Mouse (Mus musculus) intestine, embryonic 15.5 days (tissue): ENCODE measurements at regions not wholly inside any gene's neighbourhood (a gene's known extent, or its start where the extent isn't known, plus 50 kb on each side); places are given as distances from the start of the nearest gene placed in this dataset.

ENCODE experiments used
- ATAC-seq: fragments of 200-750 bp; cut with Nextera tagmentation; 2 replicates; pipeline ENCODE4 v1.8.0; 2017; ENCODE audit warnings: moderate TSS enrichment, moderate library complexity
- H3K27ac ChIP-seq: fragments of 300-500 bp; sonication (generic); 2 replicates; pipeline ENCODE4 v1.5.1; 2015; ENCODE audit warnings: mild to moderate bottlenecking, inconsistent platforms
- H3K27me3 ChIP-seq: fragments of 300-500 bp; sonication (generic); replicated peaks from 2 replicates; pipeline ENCODE4 v1.6.1; 2015; ENCODE audit warnings: inconsistent platforms
- H3K36me3 ChIP-seq: fragments of 300-500 bp; sonication (generic); 2 replicates; pipeline ENCODE4 v1.6.1; 2015; ENCODE audit warnings: inconsistent platforms
- H3K4me1 ChIP-seq: fragments of 300-500 bp; sonication (generic); replicated peaks from 2 replicates; pipeline ENCODE4 v1.6.1; 2015; ENCODE audit warnings: inconsistent platforms
- H3K4me2 ChIP-seq: fragments of 300-500 bp; sonication (generic); replicated peaks from 2 replicates; pipeline ENCODE4 v1.6.1; 2015; ENCODE audit warnings: mild to moderate bottlenecking, inconsistent platforms
- H3K4me3 ChIP-seq: fragments of 300-500 bp; sonication (generic); replicated peaks from 2 replicates; pipeline ENCODE4 v1.5.1; 2015; ENCODE audit warnings: inconsistent platforms
- H3K9ac ChIP-seq: fragments of 300-500 bp; sonication (generic); 2 replicates; pipeline ENCODE4 v1.6.1; 2015; ENCODE audit warnings: inconsistent platforms
- H3K9me3 ChIP-seq: fragments of 300-500 bp; sonication (generic); 2 replicates; pipeline ENCODE4 v1.6.1; 2016; ENCODE audit warnings: inconsistent platforms
- WGBS: fragments of 180-500 bp; shearing (Covaris S2); methylation state at CpG from one replicate; pipeline ENCODE4 v1.1.7; 2015; 5-methylcytosine and 5-hydroxymethylcytosine counted together

DNA sequence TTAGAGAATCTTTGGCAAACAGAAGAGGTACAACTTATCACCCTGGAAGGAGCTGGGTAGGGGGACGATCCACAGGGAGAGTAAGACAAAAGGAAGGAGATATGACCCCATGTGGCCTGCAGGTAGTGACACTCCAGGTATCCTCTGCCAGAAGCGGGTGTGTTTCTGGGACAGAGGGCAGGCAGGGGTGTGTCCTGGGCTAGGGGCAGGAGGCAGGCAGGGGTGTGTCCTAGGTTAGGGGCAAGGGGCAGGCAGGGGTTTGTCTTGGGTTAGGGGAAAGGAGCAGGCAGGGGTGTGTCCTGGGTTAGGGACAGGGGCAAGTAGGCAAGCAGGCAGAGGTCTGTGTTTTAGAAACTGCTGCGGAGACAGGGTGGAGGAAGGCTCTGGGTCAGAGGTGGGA, 120.5 kb downstream of the Cyp26b1 start:
- Histone ChIP-seq H3K9me3 (no peaks in the 10 kb centered on the region), H3K9ac (no peak overlapping the region), H3K4me2 (no peak overlapping the region), H3K27ac (no peak overlapping the region), H3K27me3 (0 out of 2 replicates have a peak, but pooled peaks cover 3% of the 10 kb centered on the region), H3K4me1 (0 out of 2 replicates have a peak, but pooled peaks cover 9% of the 10 kb centered on the region), H3K4me3 (no peak overlapping the region), H3K36me3 (no peaks in the 10 kb centered on the region)
- ATAC-seq, result peak; percentile 62; the same call in 1 of the 2 replicates
- WGBS, result 61% methylated on average over 3 of the region's 3 CpGs

DNA sequence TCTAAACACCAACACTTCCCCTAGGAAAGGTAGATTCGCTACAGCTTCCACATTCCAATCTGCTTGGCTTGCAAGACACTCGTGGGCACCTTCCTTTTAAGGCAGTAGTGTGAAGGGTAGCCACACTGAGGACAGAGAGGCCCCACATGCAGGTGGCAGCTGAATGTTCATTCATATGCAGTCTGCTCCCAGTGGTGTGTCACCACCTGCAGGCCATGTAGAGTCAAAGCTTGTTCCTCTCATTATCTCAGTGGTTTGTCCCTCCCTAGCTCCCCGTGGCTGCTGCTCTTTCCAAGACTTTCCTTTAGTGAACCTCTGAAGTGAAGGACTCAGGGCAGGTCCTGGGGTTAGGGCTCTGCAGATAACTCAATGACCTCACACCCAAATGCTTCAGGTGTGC, 121.4 kb downstream of the Cyp26b1 start:
- ATAC-seq, result peak; percentile 65
- Histone ChIP-seq H3K9me3 (no peaks in the 10 kb centered on the region), H3K27me3 (0 out of 2 replicates have a peak, but pooled peaks cover 3% of the 10 kb centered on the region), H3K4me3 (no peak overlapping the region), H3K36me3 (no peaks in the 10 kb centered on the region), H3K9ac (no peak overlapping the region), H3K4me1 (0 out of 2 replicates have a peak, but pooled peaks cover 8% of the 10 kb centered on the region), H3K4me2 (no peak overlapping the region), H3K27ac (no peak overlapping the region)
- WGBS, result 32% methylated on average over 3 of the region's 3 CpGs

DNA sequence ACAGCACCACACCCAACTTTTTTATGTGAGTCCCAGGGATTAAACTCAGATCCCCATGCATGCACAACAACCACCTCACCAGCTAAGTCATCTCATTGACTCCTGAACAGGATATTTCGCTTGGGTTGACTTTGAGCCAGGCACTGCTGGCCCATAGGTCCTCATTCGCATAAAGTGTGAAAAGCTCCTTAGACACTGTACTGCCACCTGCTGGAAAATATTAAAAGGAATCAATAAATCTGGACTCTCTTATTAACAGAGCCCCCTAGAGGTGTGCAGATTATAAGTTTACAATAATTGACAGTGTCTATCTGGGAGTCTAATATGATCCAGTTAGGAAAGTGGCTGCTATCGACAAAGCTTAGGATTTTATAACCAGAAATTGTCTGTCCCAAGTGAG, 126.4 kb downstream of the Cyp26b1 start:
- H3K9ac ChIP-seq, result no peak overlapping the region
- 0 out of 2 replicates have a peak, but pooled peaks cover 2% of the 10 kb centered on the region for H3K4me1 ChIP-seq
- no peak overlapping the region for H3K27ac ChIP-seq
- ATAC-seq, result no peak
- WGBS, result 91% methylated on average over 3 of the region's 3 CpGs
- H3K36me3 ChIP-seq, result no peaks in the 10 kb centered on the region
- no peak overlapping the region for H3K4me2 ChIP-seq
- H3K4me3 ChIP-seq, result no peak overlapping the region
- H3K9me3 ChIP-seq, result no peaks in the 10 kb centered on the region
- no peaks in the 10 kb centered on the region for H3K27me3 ChIP-seq

DNA sequence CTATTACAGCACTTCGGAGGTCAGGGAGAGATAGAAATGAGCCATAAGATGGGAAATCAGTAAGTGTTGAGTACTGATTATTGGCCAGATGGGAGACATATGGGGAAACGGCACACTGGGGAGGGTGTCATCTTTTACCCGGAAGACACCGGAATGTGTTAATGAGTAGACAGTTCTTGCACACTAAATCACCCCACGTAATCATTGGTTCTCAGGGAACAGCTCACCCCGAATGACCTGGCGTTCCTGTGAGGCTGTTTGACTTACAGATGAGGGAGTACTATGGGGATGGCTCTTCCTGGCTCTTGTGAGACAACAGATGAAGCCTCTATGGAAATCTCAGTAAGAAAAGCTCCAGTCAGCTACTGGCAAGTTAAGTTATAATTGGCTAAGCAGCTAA, 127.5 kb downstream of the Cyp26b1 start:
- no peak overlapping the region for H3K27ac ChIP-seq
- H3K9me3 ChIP-seq, result no peaks in the 10 kb centered on the region
- ATAC-seq, result no peak
- no peak overlapping the region for H3K4me2 ChIP-seq
- no peak overlapping the region for H3K9ac ChIP-seq
- H3K36me3 ChIP-seq, result no peaks in the 10 kb centered on the region
- H3K4me3 ChIP-seq, result no peak overlapping the region
- 0 out of 2 replicates have a peak, but pooled peaks cover 2% of the 10 kb centered on the region for H3K4me1 ChIP-seq
- 57% methylated on average over 7 of the region's 7 CpGs for WGBS
- no peaks in the 10 kb centered on the region; the same call in 1 of the 2 replicates for H3K27me3 ChIP-seq

DNA sequence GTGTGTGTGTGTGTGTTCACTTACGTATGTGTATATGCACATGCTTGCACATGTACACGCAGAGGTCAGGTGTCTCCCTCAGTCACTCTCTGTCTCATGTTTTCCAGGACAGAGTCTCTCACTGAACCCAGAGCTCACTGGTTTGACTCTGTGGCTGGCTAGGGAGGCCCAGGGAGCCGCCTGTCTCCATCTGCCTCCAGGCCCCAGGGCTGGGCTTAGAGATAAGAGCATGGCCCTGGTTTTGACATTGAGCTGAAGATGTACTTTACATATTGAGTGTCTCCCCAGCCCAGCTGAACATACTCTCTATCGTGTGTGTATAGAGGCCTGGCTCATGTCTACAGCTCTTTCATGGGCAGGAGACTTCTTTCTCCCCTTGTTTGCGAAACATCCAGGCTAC, 128.1 kb downstream of the Cyp26b1 start:
- Histone ChIP-seq H3K27ac (no peak overlapping the region), H3K4me3 (no peak overlapping the region), H3K4me1 (0 out of 2 replicates have a peak, but pooled peaks cover 2% of the 10 kb centered on the region), H3K9ac (no peak overlapping the region), H3K27me3 (no peaks in the 10 kb centered on the region; the same call in 1 of the 2 replicates), H3K4me2 (no peak overlapping the region), H3K36me3 (no peaks in the 10 kb centered on the region), H3K9me3 (no peaks in the 10 kb centered on the region)
- 76% methylated on average over 5 of the region's 5 CpGs for whole genome bisulfite sequencing
- ATAC-seq, result no peak

DNA sequence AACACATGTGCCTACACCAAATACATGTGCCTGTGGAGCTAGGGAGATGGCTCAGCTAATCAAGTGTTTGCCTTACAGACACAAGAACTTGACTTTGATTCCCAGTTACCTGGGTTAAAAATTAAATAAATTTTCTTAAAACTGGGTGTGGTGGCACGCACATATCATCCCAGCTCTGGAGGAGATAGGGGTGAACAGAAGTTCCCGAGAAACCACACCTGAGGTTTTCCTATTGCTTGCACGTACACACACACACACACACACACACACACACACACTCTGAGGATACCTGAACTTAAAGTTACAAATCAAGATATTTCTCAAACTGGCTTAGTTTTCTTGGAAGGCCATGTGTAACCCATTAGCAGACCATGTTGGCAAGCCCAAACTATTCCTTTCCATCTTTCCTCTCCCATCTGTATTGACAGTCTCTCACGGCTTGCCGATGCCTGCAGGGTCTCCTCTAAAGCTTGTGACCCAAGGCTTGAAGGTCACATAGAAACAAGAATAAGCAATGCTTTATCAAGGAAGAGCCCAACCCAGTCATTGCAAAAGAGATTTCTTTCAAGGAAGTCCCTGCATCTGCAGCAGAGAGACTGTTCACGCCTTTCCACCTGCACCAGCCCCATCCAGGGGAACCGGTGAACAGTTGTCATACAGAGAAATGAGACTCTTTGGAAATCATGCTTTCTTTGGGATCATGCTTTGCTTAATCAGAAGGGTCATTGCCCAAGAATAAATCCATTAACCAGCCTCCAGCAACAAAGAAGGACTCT, 129.9 kb downstream of the Cyp26b1 start:
- Histone ChIP-seq H3K27ac (no peak overlapping the region), H3K4me2 (no peak overlapping the region), H3K4me3 (no peak overlapping the region), H3K36me3 (no peaks in the 10 kb centered on the region), H3K4me1 (0 out of 2 replicates have a peak, but pooled peaks cover 2% of the 10 kb centered on the region), H3K27me3 (no peaks in the 10 kb centered on the region; the same call in 1 of the 2 replicates), H3K9me3 (no peaks in the 10 kb centered on the region), H3K9ac (no peak overlapping the region)
- peak; percentile 76 for ATAC-seq
- 73% methylated on average over 7 of the region's 7 CpGs for WGBS

DNA sequence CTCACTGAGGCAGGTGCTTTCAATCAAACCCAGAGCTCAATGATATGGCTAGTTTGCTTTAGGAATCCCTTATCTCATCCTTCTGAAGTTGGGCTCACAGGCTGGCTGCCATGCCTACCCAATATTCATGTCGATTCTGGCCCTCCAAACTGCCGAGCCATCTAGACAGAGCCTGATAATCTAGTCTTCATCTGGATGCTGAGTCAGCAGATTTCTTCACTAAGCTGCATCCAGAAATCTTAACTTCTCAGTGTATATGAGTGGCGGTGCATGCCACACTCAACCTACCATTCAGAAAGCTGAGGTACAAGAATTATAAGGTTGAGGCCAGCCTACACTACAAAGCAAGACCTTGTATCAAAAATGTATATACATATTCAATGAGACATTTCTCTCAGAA, 136.9 kb downstream of the Cyp26b1 start:
- 78% methylated on average over 3 of the region's 3 CpGs for WGBS
- no peak overlapping the region for H3K9ac ChIP-seq
- no peak overlapping the region for H3K4me2 ChIP-seq
- ATAC-seq, result no peak
- H3K27ac ChIP-seq, result no peak overlapping the region
- H3K9me3 ChIP-seq, result no peaks in the 10 kb centered on the region
- no peaks in the 10 kb centered on the region for H3K4me1 ChIP-seq
- H3K4me3 ChIP-seq, result no peak overlapping the region
- no peaks in the 10 kb centered on the region for H3K36me3 ChIP-seq
- no peaks in the 10 kb centered on the region; the same call in 1 of the 2 replicates for H3K27me3 ChIP-seq

DNA sequence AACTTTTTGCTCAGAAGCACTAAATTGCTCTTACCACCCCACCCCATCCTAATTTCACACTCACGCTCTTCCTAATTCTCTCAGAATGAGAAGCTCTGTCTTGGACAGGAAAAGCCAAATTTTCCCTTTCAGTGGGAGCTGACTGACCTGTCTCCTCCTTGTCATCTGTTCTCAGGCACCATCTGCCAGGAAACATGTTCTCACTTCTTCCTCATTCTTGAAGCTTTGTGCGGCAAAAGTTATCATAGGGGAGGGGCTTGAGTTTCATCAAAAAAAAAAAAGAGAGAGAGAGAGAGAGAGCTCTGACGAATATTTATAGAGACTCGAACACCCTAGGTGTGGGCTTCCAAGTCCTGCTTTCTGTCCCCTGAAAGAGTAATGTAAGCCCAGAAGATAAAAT, 148.6 kb downstream of the Cyp26b1 start:
- no peak overlapping the region for H3K4me3 ChIP-seq
- H3K27ac ChIP-seq, result no peak overlapping the region
- H3K9ac ChIP-seq, result no peak overlapping the region
- no peak for ATAC-seq
- no peaks in the 10 kb centered on the region for H3K9me3 ChIP-seq
- H3K4me1 ChIP-seq, result no peaks in the 10 kb centered on the region
- 39% methylated on average over 4 of the region's 4 CpGs for WGBS
- H3K27me3 ChIP-seq, result no peaks in the 10 kb centered on the region
- H3K4me2 ChIP-seq, result no peak overlapping the region
- H3K36me3 ChIP-seq, result no peaks in the 10 kb centered on the region

DNA sequence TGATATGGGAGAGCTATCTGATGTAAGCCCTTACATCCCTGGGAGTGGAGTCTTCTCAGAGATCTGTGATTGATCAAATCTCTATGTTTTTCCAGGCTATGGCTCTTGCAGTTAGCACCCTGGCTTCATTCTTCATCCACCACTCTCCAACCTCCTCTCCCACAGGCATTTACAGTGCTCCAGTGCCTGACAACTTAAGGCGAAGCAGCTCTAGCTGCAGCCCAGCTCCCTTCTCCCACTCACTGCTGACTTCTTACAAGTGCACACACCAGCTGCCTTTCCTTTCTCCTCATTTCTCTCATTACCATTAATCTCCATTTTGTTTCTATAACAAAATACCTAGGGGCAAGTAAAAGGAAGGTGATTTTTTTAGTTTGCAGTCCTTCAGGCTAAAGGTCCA, 151.0 kb downstream of the Cyp26b1 start:
- Histone ChIP-seq H3K36me3 (no peaks in the 10 kb centered on the region), H3K9me3 (no peaks in the 10 kb centered on the region), H3K9ac (no peak overlapping the region), H3K27ac (no peak overlapping the region), H3K27me3 (no peaks in the 10 kb centered on the region), H3K4me3 (no peak overlapping the region), H3K4me2 (no peak overlapping the region), H3K4me1 (no peaks in the 10 kb centered on the region)
- 69% methylated on average over 1 of the region's 1 CpGs for WGBS
- no peak for ATAC-seq

DNA sequence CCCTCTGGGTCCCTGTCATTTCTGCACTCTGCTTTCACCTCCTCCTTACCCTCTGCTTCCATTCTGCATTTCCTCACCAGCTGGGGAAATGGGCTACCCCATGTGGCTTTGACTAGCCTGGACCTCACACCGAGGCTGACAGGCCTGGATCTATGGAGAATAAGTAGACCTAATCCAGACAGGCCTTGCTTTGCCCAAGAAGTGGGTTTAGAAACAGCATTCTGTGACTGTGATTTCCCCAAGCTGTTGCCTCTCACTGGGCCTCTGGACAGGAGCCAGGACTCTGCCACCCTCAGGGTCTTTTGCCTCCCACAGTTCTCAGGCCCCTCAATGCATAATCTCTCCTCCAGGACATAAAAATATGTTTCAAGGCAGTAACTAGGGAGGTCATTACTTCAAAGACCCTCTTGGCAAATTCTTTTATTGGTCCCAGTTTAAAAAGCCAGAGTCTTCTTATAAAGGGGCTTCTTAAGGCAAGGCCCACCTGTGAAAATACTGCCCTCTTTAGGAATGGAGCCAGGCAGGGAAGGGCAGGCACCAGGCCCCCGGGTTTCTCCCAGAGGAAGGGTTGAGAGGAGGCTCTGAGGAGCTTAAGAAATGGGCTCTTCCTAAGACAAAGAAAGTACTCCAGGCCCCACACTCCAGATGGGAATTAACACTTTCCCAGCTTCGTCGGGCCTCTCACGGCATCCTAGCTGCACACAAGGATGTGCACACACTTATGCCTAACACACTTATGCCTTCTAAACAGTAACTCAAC, 151.8 kb downstream of the Cyp26b1 start:
- no peak overlapping the region for H3K27ac ChIP-seq
- H3K9ac ChIP-seq, result no peak overlapping the region
- H3K4me1 ChIP-seq, result no peaks in the 10 kb centered on the region
- no peak overlapping the region for H3K4me3 ChIP-seq
- WGBS, result 70% methylated on average over 5 of the region's 5 CpGs
- no peak for ATAC-seq
- no peak overlapping the region for H3K4me2 ChIP-seq
- H3K27me3 ChIP-seq, result no peaks in the 10 kb centered on the region
- H3K9me3 ChIP-seq, result no peaks in the 10 kb centered on the region
- H3K36me3 ChIP-seq, result no peaks in the 10 kb centered on the region

DNA sequence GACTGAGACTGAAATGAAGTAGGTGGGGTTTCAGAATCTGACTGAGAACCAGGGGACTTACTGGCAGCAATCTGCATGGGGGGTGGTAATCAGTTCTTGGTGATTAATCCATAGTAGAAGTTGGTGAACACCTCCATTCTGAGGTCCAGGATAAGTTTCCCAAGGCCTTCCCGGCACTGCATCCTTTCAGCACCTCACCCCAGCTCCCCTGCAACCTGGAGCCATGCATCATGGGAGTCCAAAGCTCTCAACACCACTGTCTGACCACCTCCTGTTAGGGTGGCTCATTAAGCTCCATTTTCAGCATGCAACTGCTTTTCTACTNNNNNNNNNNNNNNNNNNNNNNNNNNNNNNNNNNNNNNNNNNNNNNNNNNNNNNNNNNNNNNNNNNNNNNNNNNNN, 157.0 kb downstream of the Cyp26b1 start:
- Histone ChIP-seq H3K4me2 (no peak overlapping the region), H3K27ac (no peak overlapping the region), H3K4me3 (no peak overlapping the region), H3K27me3 (no peaks in the 10 kb centered on the region), H3K9ac (no peak overlapping the region), H3K9me3 (no peaks in the 10 kb centered on the region), H3K4me1 (no peaks in the 10 kb centered on the region), H3K36me3 (no peaks in the 10 kb centered on the region)
- 85% methylated on average over 1 of the region's 1 CpGs for WGBS
- no peak for ATAC-seq

DNA sequence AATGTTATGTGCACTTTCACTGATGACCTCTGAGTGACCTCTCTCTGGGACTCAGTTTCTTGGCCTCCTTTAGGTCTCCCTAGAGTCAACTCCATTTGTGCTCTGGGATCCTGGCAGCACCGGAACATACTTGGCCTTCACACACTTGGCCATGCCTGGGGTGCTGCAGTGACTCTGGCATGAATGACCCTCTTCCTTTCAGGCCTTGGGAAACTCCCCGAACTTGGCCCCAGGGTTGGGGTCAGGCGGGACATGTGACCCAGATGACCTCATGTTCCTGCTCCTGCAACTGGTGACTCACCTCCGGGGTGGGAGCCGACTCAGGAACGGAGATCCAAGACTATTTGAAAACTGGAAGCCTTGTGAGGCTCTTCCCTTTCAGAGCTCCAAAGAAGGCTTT, 159.2 kb downstream of the Cyp26b1 start:
- Histone ChIP-seq H3K4me2 (no peak overlapping the region), H3K27ac (no peak overlapping the region), H3K27me3 (no peaks in the 10 kb centered on the region), H3K9me3 (no peaks in the 10 kb centered on the region), H3K36me3 (no peaks in the 10 kb centered on the region), H3K4me1 (0 out of 2 replicates have a peak, but pooled peaks cover 2% of the 10 kb centered on the region), H3K4me3 (no peak overlapping the region), H3K9ac (no peak overlapping the region)
- 71% methylated on average over 6 of the region's 6 CpGs for WGBS
- no peak for ATAC-seq
